Comparison of ENCODE assay signal across 23 mouse cellular contexts in the genomic region with DNA sequence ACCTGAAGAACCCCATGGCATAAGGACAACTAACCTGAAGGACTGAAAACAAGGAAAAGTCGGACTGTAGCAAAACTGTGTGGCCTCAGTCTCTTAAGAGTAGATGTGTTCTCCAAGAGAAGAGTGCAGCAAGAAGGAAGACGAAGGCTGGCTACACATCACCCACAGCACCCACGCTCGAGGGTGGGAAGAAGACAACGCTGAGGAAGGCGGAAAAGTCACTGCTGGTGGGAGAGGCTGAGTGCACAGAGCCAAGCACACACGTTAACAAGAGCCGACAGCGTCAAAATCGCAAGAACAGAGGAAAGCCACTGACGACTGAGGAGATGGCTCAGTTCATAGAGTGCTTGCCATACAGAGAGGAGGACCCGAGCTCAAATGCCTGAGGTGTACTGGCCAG. TPM values are rescaled to one million over a fixed set of nuclear protein-coding genes. Genes with fewer than 3 reads are reported as not detected.
DNase-seq lines count a peak whose midpoint lies in the region; ATAC-seq lines count a peak whose summit lies in the region.
"Had no signal": no experiment of that assay in that cellular context is flagged by ENCODE, and none has a peak within 500 bp of the region (broad histone marks: within the 10 kb centered on the region; RNA-seq: fewer than 3 reads in every experiment).

No protein-coding gene starts in this region.

- no peak for DNase-seq in frontal cortex, postnatal 25 days (ENCODE audit: low spot score in 2 of 2)
- peak; percentile 28 to 49 for DNase-seq in left cerebral cortex, postnatal 36 days (ENCODE audit: low spot score in 2 of 2)
- DNase-seq in left cerebral cortex, adult 8-10 months (ENCODE audit: low spot score in 2 of 2) = no peak
- peak; percentile 58 to 63 for DNase-seq in right cerebral cortex, adult 2 months (ENCODE audit: low spot score in 2 of 2)
- no peak for DNase-seq in right cerebral cortex, postnatal 4 days
- DNase-seq: adrenal gland, postnatal 10 days; adrenal gland, postnatal 36 days; B cell, adult 2 months; cerebellum, adult 11 months; cerebellum, adult 9-10 months; cerebellum, postnatal 14 days; gastrocnemius, postnatal 25 days; heart, adult 2 months; heart, postnatal 14 days had no signal

- ATAC-seq in frontal cortex, adult (ENCODE audit: low TSS enrichment) = peak; percentile 28; the same call in 1 of the 2 replicates
- ATAC-seq in inflammation-experienced regulatory T-cells, adult 6 months = peak; percentile 29
- ATAC-seq: forebrain, embryonic 13.5 days; forebrain, embryonic 16.5 days; Patski had no signal

- intact Hi-C loops in left cerebral cortex, postnatal 36 days (cut with DNase I) = no loop called here

RNA-seq across cellular contexts. Expression of gene A730071L15Rik, which starts 36.1 kb away (rescaled TPM):
- total RNA-seq in left cerebral cortex, postnatal 36 days (2021) = under 1 TPM in 1 of 2 experiments, not detected in 1; 0.25 TPM
- under 1 TPM; 0.30 to 0.53 (median 0.39) TPM for total RNA-seq in left cerebral cortex, adult 8-10 months (2022)
- polyA plus RNA-seq in inflammation-experienced regulatory T-cells, adult 6 months (2017; shearing (Covaris generic)) = not detected
- total RNA-seq: gastrocnemius, adult 8-10 months; heart, adult 2 months; heart, postnatal 14 days; hematopoietic stem cell, adult 5-6 weeks had no signal
- polyA plus RNA-seq: frontal cortex, adult 2 months; G1E; heart, adult 2 months had no signal

RNA-seq across cellular contexts. Expression of gene Nudcd3, which starts 36.5 kb away (rescaled TPM):
- 100 to 1,000 TPM; 120 to 133 TPM for total RNA-seq in left cerebral cortex, postnatal 36 days (2021)
- total RNA-seq in left cerebral cortex, adult 8-10 months (2022) = 100 to 1,000 TPM; 138 to 154 (median 147) TPM
- polyA plus RNA-seq in inflammation-experienced regulatory T-cells, adult 6 months (2017; shearing (Covaris generic)) = 10 to 100 TPM; 26.7 to 38.8 (median 38.5) TPM

Comparison
In these comparisons a context has a peak if more than half of its experiments do, and no peak if none do; other contexts are left out.
1. DNase-seq: peak in left cerebral cortex, postnatal 36 days (2 of 2) and right cerebral cortex, adult 2 months (2 of 2); none in frontal cortex, postnatal 25 days (0 of 2), left cerebral cortex, adult 8-10 months (0 of 2) and right cerebral cortex, postnatal 4 days (single experiment).